Mouse (Mus musculus) hindbrain, embryonic 14.5 days (tissue): ENCODE measurements around the gene Apex2. TPM values are rescaled to one million over a fixed set of nuclear protein-coding genes. Genes with fewer than 3 reads are reported as not detected.
"Not testable (repeated sequence)": the region's sequence is repeated elsewhere in the genome, so short reads cannot be mapped to it uniquely, and the experiment has no call there.

Experiments used
- ATAC-seq: fragments of 200-750 bp; cut with Nextera tagmentation; 2 replicates; pipeline ENCODE4 v1.8.0; 2017; ENCODE audit warnings: moderate number of reproducible peaks, mild to moderate bottlenecking, moderate TSS enrichment, moderate library complexity; ENCODE audit not compliant: low FRiP score
- DNase-seq: peaks from one replicate; pipeline ENCODE4 v3.0.0-alpha.2; 2015; ENCODE audit warnings: low spot score
- H3K27ac ChIP-seq: fragments of 300-500 bp; sonication (generic); 2 replicates; pipeline ENCODE4 v1.5.1; 2014; ENCODE audit warnings: mild to moderate bottlenecking, moderate library complexity
- H3K27me3 ChIP-seq: fragments of 300-500 bp; sonication (generic); 2 replicates; pipeline ENCODE4 v1.6.1; 2014; ENCODE audit warnings: mild to moderate bottlenecking, low read length, mixed read lengths; ENCODE audit not compliant: control insufficient read depth, insufficient read depth
- H3K36me3 ChIP-seq: fragments of 300-500 bp; sonication (generic); replicated peaks from 2 replicates; pipeline ENCODE4 v1.6.1; 2014; ENCODE audit not compliant: control insufficient read depth, insufficient read depth
- H3K4me1 ChIP-seq: fragments of 300-500 bp; sonication (generic); replicated peaks from 2 replicates; pipeline ENCODE4 v1.6.1; 2014; ENCODE audit warnings: antibody characterized with exemption, low read length, mixed read lengths; ENCODE audit not compliant: control insufficient read depth, insufficient read depth
- H3K4me2 ChIP-seq: fragments of 300-500 bp; sonication (generic); replicated peaks from 2 replicates; pipeline ENCODE4 v1.6.1; 2014; ENCODE audit warnings: mild to moderate bottlenecking, moderate library complexity
- H3K4me3 ChIP-seq: fragments of 300-500 bp; sonication (generic); replicated peaks from 2 replicates; pipeline ENCODE4 v1.5.1; 2014; ENCODE audit warnings: mild to moderate bottlenecking, low read length
- H3K9ac ChIP-seq: fragments of 300-500 bp; sonication (generic); 2 replicates; pipeline ENCODE4 v1.6.1; 2014
- H3K9me3 ChIP-seq: fragments of 300-500 bp; sonication (generic); 2 replicates; pipeline ENCODE4 v1.6.1; 2016; ENCODE audit warnings: low read length; ENCODE audit not compliant: control insufficient read depth
- WGBS: fragments of 180-500 bp; shearing (Covaris S2); extraction: QIAGEN DNeasy Blood & Tissue Kit; methylation state at CpG from one replicate; pipeline ENCODE4 v1.1.7; 2014; 5-methylcytosine and 5-hydroxymethylcytosine counted together
- polyA plus RNA-seq: library from polyadenylated mRNA; unstranded; fragments of >200 nt; fragmentation: Nextera tagmentation; extraction: Ambion mirVana; gene quantifications from 2 replicates; pipeline ENCODE4 v1.2.1, GENCODE M21; 2014

The Apex2 gene
- polyA plus RNA-seq, 1 experiment from 2014 or later = 16.3 TPM

DNA sequence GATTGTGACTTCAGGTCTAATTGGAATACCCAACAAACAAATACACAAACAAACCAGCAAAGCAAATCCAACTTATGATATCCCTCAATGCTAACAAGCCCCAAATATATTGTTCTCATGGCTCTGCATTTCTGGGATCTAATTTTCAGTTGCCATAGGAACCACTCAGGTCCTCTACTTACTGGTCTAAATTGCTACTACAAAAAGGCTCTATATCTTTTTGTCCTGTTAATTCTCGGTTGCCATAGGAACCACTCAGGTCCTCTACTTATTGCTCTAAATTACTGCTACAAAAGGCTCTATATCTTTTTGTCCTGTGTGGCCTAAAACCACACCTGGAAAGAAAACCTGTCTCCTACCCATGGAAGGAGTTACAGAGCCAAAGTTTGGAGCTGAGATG is 75.5 kb downstream of the Apex2 start:
- DNase-seq = no peak
- no peak overlapping the region for H3K9ac ChIP-seq
- H3K4me2 ChIP-seq = no peak overlapping the region
- no peaks in the 10 kb centered on the region for H3K27me3 ChIP-seq
- H3K27ac ChIP-seq = no peak overlapping the region
- H3K36me3 ChIP-seq = no peaks in the 10 kb centered on the region
- no peak overlapping the region for H3K4me3 ChIP-seq
- H3K9me3 ChIP-seq = no peaks in the 10 kb centered on the region
- 93% methylated on average over 1 of the region's 1 CpGs for WGBS
- no peaks in the 10 kb centered on the region for H3K4me1 ChIP-seq
- no peak for ATAC-seq

DNA sequence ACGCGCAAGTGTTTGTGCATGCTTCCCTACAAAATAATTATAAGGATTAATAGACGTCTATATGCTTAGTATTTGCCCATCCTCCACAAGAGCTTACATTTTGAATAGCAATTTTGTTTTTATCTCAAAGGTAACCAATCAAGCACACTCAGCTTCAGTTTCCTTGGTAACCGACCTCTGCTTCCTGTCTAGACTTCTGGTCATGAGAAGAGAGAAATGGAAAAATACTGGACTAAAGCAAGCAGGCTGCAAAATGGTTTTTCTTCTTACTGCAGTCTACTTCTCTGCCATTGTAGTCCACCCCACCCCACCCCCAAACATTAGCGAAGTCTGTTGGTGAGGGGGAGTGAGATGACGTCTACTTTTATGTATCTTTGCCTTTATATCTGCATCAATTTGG is 78.4 kb downstream of the Apex2 start:
- H3K4me1 ChIP-seq = no peaks in the 10 kb centered on the region
- 83% methylated on average over 6 of the region's 6 CpGs for WGBS
- H3K4me2 ChIP-seq = no peak overlapping the region
- 0 out of 2 replicates have a peak, but pooled peaks cover 3% of the 10 kb centered on the region for H3K36me3 ChIP-seq
- no peak for DNase-seq
- no peak overlapping the region for H3K4me3 ChIP-seq
- no peak overlapping the region for H3K9ac ChIP-seq
- peak overlapping the region; percentile 48 for H3K27ac ChIP-seq
- H3K27me3 ChIP-seq = no peaks in the 10 kb centered on the region
- no peaks in the 10 kb centered on the region for H3K9me3 ChIP-seq
- no peak; the same call in 1 of the 2 replicates for ATAC-seq

DNA sequence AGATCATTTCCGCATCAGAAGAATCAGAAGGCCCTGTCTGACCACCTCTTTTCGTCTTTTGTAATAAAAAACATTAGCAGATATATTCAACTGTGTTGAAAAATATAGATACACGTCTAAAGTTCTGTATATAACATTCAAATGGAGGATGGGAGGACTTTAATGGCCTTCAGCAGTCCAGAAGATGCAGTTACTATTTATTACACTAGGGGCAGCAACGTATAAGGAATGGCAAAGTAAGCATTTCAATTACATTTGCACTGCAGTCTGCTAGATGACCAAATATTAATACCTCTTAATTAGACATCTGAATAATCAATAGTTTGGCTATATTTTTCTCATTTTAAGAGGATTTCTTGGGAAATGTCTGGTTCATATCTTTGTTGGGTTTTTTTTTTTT is 79.0 kb downstream of the Apex2 start:
- ATAC-seq = no peak

DNA sequence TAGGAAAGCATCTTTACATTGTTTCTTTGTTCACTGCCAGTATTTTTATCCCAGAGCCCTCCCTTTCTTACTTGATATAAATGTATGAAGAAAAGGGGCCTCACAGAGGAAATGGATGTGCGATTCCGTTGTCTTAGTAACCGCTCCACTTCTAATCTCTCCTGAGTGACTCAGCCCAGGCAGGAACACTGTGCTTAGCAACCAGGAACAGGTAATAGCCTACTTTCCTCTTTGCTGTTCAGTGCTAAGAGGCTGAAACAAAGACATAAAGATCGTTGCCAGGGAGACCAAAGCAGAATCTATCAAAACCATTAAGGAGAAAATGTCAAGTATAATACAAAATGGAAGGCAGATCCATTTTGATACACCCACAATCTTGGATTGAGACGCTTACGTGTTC is 81.0 kb downstream of the Apex2 start:
- Histone ChIP-seq H3K27me3 (no peaks in the 10 kb centered on the region), H3K4me3 (no peak overlapping the region), H3K9ac (no peak overlapping the region), H3K4me2 (no peak overlapping the region), H3K36me3 (0 out of 2 replicates have a peak, but pooled peaks cover 3% of the 10 kb centered on the region), H3K27ac (peak overlapping the region; percentile 79), H3K4me1 (no peaks in the 10 kb centered on the region), H3K9me3 (no peaks in the 10 kb centered on the region)
- DNase-seq (peak; percentile 24), ATAC-seq (peak; percentile 66)
- WGBS = 65% methylated on average over 6 of the region's 6 CpGs

More for the DNA sequence above, 79.0 kb downstream of the Apex2 start:
- WGBS = 52% methylated on average over 4 of the region's 4 CpGs
- Histone ChIP-seq H3K4me3 (no peak overlapping the region), H3K27me3 (no peaks in the 10 kb centered on the region), H3K27ac (peak overlapping the region; percentile 48; the same call in 1 of the 2 replicates), H3K9ac (no peak overlapping the region), H3K36me3 (0 out of 2 replicates have a peak, but pooled peaks cover 3% of the 10 kb centered on the region), H3K4me2 (no peak overlapping the region), H3K4me1 (no peaks in the 10 kb centered on the region), H3K9me3 (no peaks in the 10 kb centered on the region)
- peak; percentile 76 for DNase-seq

DNA sequence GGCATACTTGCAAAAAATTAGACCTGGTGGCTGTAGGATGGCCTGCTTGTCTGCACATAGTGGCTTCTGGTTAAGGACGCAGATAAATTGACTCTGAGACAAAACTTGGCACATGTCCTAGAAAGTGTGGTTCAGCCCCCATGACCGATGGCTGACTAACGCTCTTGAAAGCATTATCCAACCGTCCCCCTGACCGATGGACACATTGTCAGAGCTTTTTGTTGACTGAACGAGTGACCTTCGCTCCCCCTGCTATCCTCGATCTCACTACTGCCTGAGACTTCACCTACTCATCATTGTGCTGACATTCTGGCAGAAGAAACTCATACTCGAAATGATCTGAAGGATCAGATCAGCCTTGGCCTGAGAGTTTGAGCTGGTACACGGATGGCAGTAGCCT is 101.9 kb downstream of the Apex2 start:
- not testable (repeated sequence) for H3K27me3 ChIP-seq, H3K4me2 ChIP-seq, H3K4me1 ChIP-seq, H3K4me3 ChIP-seq, DNase-seq, H3K36me3 ChIP-seq, H3K9ac ChIP-seq, H3K27ac ChIP-seq, ATAC-seq, H3K9me3 ChIP-seq
- 55% methylated on average over 1 of the region's 10 CpGs for WGBS

DNA sequence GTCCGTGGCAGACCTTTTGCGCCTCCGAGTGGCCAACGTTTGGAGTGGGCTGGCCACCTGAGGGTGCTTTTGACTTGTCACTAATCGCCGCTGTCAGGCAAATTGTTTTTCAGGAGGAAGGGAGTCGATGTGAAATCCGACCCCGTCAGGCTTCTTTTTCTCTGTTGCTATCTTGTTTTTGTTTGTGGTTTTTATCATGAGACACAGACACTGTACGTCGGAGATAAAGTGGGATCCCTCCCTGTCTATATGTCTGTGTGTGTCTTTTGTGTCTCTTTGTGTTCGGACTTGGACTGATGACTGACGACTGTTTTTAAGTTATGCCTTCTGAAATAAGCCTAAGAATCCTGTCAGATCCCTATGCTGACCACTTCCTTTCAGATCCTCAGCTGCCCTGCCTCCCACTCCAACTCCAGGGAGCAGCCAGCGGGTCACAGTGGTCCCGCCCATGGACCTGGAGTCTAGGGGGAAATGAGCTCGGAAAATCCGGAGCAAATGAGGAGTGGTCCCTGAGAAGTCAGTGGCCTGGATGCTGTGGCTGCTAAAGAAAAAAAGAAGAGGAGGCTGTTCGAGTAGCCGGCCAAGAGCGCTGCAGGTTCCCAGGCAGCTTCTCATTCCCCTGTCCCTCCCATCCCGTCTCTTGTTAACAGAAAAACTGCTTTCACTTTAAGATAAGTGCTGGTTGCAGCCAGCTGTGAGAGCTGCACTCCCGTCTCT is 103.2 kb downstream of the Apex2 start:
- H3K4me1 ChIP-seq, H3K4me3 ChIP-seq, DNase-seq, H3K27me3 ChIP-seq, H3K9ac ChIP-seq, H3K36me3 ChIP-seq, H3K27ac ChIP-seq, H3K9me3 ChIP-seq, ATAC-seq, H3K4me2 ChIP-seq: not testable (repeated sequence)
- WGBS = 70% methylated on average over 8 of the region's 22 CpGs

DNA sequence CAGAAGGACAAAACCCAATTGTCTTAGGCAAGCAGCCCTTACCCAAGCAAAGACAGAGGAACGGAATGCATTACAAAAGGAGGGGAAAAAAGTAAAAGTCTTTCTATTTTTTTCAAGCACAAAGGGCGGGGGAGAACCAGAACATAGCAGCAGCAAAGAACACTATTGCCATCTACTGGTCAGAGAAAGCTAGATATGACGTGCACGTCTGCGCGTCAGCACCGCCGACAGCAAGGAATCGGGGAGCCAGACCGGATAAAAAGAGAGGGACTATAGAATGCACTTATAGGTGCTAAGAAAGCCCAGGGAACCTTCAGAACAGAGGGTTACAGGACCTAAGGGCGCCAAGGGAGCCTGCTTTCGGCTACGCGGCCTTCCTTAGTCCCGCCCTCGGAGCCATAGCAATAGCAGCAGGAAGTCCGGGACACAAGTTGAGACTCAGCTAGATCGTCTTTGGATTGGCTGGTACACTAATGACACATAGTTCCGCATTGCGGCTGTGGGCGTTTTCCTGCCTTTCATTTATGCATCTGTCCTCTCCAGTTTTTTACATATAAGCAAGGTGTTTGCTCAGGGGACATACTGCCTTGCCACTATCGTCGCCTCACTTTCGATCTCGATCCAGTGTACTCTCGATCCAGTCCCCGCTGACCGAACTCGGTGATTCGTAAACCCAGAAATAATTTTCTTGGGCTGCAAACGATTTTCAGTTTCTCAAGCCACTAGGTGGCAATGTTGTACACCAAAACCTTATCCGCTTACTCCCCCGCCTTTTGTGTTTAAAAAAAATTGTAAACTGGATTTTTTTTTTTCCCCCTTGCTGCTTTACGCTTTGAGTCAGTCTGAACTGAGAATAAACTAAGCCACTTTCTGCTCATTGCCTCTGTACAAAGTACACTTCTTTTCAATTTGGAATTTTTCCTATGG is 111.6 kb downstream of the Apex2 start:
- H3K4me1 ChIP-seq = no peaks in the 10 kb centered on the region
- no peaks in the 10 kb centered on the region for H3K27me3 ChIP-seq
- H3K4me2 ChIP-seq = peak overlapping the region; percentile 33
- peak overlapping the region; percentile 64 for H3K9ac ChIP-seq
- peak overlapping the region; percentile 42 for H3K4me3 ChIP-seq
- no peaks in the 10 kb centered on the region for H3K9me3 ChIP-seq
- DNase-seq (peak; percentile 95), ATAC-seq (peak; percentile 97)
- peak overlapping the region; percentile 95 for H3K27ac ChIP-seq
- no peaks in the 10 kb centered on the region for H3K36me3 ChIP-seq
- WGBS = under 1% methylated on average over 34 of the region's 34 CpGs

DNA sequence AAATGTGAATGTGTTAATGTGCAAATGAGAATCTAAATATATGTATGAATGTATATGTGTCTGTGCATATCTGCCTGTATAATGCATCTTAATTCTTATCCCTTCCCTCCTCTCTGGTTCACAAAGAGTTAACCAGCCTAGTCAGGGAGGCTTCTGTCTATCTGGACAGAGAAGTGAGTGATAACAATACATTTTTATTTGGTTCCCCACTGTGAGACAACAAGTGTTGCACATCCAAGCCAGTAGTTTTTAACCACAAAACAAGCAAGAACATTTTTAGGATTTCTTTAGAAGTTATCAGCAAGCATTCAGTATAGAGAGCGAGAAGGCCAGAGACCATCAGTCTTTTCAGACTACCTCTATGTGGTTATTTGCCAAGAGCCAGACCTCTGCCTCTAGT is 118.3 kb downstream of the Apex2 start:
- 96% methylated on average over 1 of the region's 1 CpGs for WGBS
- H3K4me1 ChIP-seq = no peaks in the 10 kb centered on the region
- no peak overlapping the region for H3K9ac ChIP-seq
- no peak overlapping the region for H3K4me2 ChIP-seq
- no peaks in the 10 kb centered on the region for H3K27me3 ChIP-seq
- ATAC-seq (no peak), DNase-seq (no peak)
- H3K4me3 ChIP-seq = no peak overlapping the region
- no peak overlapping the region for H3K27ac ChIP-seq
- no peaks in the 10 kb centered on the region for H3K36me3 ChIP-seq
- H3K9me3 ChIP-seq = no peaks in the 10 kb centered on the region
